28 mouse cellular contexts compared by ENCODE assay signal in genomic region chr13:104645778-104646425, GRCm38 (mm10).
DNase-seq lines count a peak whose midpoint lies in the region; ATAC-seq and TF ChIP-seq lines count a peak whose summit lies in the region.
"Had no signal": no experiment of that assay in that cellular context is flagged by ENCODE, and none has a peak within 500 bp of the region (broad histone marks: within the 10 kb centered on the region; RNA-seq: fewer than 3 reads in every experiment).

No protein-coding gene starts in this region.

- H3K36me3 ChIP-seq in kidney, postnatal 0 days (ENCODE audit: insufficient read depth, low read length) = no peaks in the 10 kb centered on the region
- H3K36me3 ChIP-seq in heart, embryonic 13.5 days = no peaks in the 10 kb centered on the region
- H3K36me3 ChIP-seq: embryonic facial prominence, embryonic 12.5 days; forebrain, embryonic 15.5 days; hindbrain, embryonic 13.5 days; midbrain, embryonic 12.5 days; neural tube, embryonic 13.5 days; stomach, embryonic 15.5 days had no signal

- WGBS in kidney, postnatal 0 days = 71% methylated on average over 6 of the region's 6 CpGs
- 56% methylated on average over 6 of the region's 6 CpGs for WGBS in heart, embryonic 13.5 days

- ATAC-seq in kidney, postnatal 0 days (replicated peaks; ENCODE audit: low FRiP score, low read depth) = no peak
- ATAC-seq in heart, embryonic 13.5 days (ENCODE audit: extremely low read depth, insufficient number of reproducible peaks, low FRiP score, low TSS enrichment) = no peak
- ATAC-seq: forebrain, embryonic 15.5 days; intestine, embryonic 16.5 days had no signal

- H3K9ac ChIP-seq in kidney, postnatal 0 days (ENCODE audit: low read depth, low read length) = no peak overlapping the region
- H3K9ac ChIP-seq in heart, embryonic 13.5 days = peak overlapping the region; percentile 57; the same call in 1 of the 2 replicates
- H3K9ac ChIP-seq: embryonic facial prominence, embryonic 12.5 days; forebrain, embryonic 15.5 days; hindbrain, embryonic 13.5 days; midbrain, embryonic 12.5 days; neural tube, embryonic 13.5 days; stomach, embryonic 15.5 days had no signal

- TF ChIP-seq CTCF in kidney, postnatal 0 days (IDR thresholded peaks at IDR 0.05; ENCODE audit: low read depth) = no peak

- H3K4me1 ChIP-seq in kidney, postnatal 0 days (replicated peaks; ENCODE audit: insufficient read depth, low read length) = no peaks in the 10 kb centered on the region
- peaks cover 20% of the 10 kb centered on the region for H3K4me1 ChIP-seq in heart, embryonic 13.5 days
- H3K4me1 ChIP-seq: forebrain, embryonic 15.5 days; hindbrain, embryonic 13.5 days; midbrain, embryonic 12.5 days; neural tube, embryonic 13.5 days; stomach, embryonic 15.5 days had no signal

- H3K9me3 ChIP-seq in kidney, postnatal 0 days (replicated peaks; ENCODE audit: low read length) = no peaks in the 10 kb centered on the region
- no peaks in the 10 kb centered on the region for H3K9me3 ChIP-seq in heart, embryonic 13.5 days
- H3K9me3 ChIP-seq: embryonic facial prominence, embryonic 12.5 days; forebrain, embryonic 10.5 days; forebrain, embryonic 15.5 days; G1E; hindbrain, embryonic 13.5 days; megakaryocyte, embryonic 14.5 days; midbrain, embryonic 12.5 days; neural tube, embryonic 13.5 days; stomach, embryonic 15.5 days had no signal

- H3K27me3 ChIP-seq in kidney, postnatal 0 days (ENCODE audit: insufficient read depth, low read length) = no peaks in the 10 kb centered on the region
- no peaks in the 10 kb centered on the region for H3K27me3 ChIP-seq in heart, embryonic 13.5 days (replicated peaks)
- H3K27me3 ChIP-seq: embryonic facial prominence, embryonic 12.5 days; forebrain, embryonic 15.5 days; hindbrain, embryonic 13.5 days; megakaryocyte, embryonic 14.5 days; midbrain, embryonic 12.5 days; neural tube, embryonic 13.5 days; stomach, embryonic 15.5 days had no signal

- peak; percentile 36 for DNase-seq in gastrocnemius, adult 18-20 months (ENCODE audit: low spot score)
- no peak for DNase-seq in gastrocnemius, adult 8-10 months (ENCODE audit: low spot score in 2 of 2)
- DNase-seq in kidney, postnatal 0 days (ENCODE audit: low spot score) = no peak
- no peak for DNase-seq in kidney, adult 9 months
- DNase-seq in heart, postnatal 4 days = peak; percentile 15
- DNase-seq in thymus, postnatal 10 days (ENCODE audit: low spot score in 2 of 2) = no peak
- DNase-seq in embryo, embryonic 11 days = no peak
- DNase-seq: adrenal gland, postnatal 10 days; cerebellum, adult 11 months; cerebellum, adult 9-10 months; cerebellum, postnatal 36 days; gastrocnemius, postnatal 36 days; kidney, adult 8-10 months; kidney, postnatal 14 days; layer of hippocampus, adult 9-11 months; lung, postnatal 4 days; thymus, postnatal 25 days had no signal

- peak overlapping the region; percentile 31; the same call in 1 of the 2 replicates for H3K27ac ChIP-seq in kidney, postnatal 0 days
- peak overlapping the region; percentile 86 for H3K27ac ChIP-seq in heart, embryonic 13.5 days (replicated peaks)
- H3K27ac ChIP-seq: embryonic facial prominence, embryonic 12.5 days; forebrain, embryonic 10.5 days; forebrain, embryonic 15.5 days; hindbrain, embryonic 13.5 days; midbrain, embryonic 12.5 days; neural tube, embryonic 13.5 days; stomach, embryonic 15.5 days had no signal

- no peak overlapping the region for H3K4me2 ChIP-seq in kidney, postnatal 0 days (ENCODE audit: low read length)
- no peak overlapping the region for H3K4me2 ChIP-seq in heart, embryonic 13.5 days
- H3K4me2 ChIP-seq: embryonic facial prominence, embryonic 12.5 days; forebrain, embryonic 15.5 days; hindbrain, embryonic 13.5 days; midbrain, embryonic 12.5 days; neural tube, embryonic 13.5 days; stomach, embryonic 15.5 days had no signal

- H3K4me3 ChIP-seq in kidney, postnatal 0 days (replicated peaks; ENCODE audit: low read depth, low read length) = no peak overlapping the region
- H3K4me3 ChIP-seq in heart, embryonic 13.5 days = no peak overlapping the region
- H3K4me3 ChIP-seq: embryonic facial prominence, embryonic 12.5 days; forebrain, embryonic 10.5 days; forebrain, embryonic 15.5 days; hindbrain, embryonic 13.5 days; megakaryocyte, embryonic 14.5 days; midbrain, embryonic 12.5 days; neural tube, embryonic 13.5 days; stomach, embryonic 15.5 days had no signal

Comparison
In these comparisons a context has a peak if more than half of its experiments do, and no peak if none do; other contexts are left out.
1. DNase-seq: peak in gastrocnemius, adult 18-20 months (single experiment) and heart, postnatal 4 days (single experiment); none in gastrocnemius, adult 8-10 months (0 of 2), kidney, postnatal 0 days (single experiment), kidney, adult 9 months (single experiment), thymus, postnatal 10 days (0 of 2) and embryo, embryonic 11 days (single experiment).